Mouse (Mus musculus): Measurements from ENCODE around the gene Wdsub1. TPM values are rescaled to one million over a fixed set of nuclear protein-coding genes. Genes with fewer than 3 reads are reported as not detected.

The Wdsub1 gene
- polyA plus RNA-seq, 2 experiments = 8.8 to 8.9 TPM

DNA sequence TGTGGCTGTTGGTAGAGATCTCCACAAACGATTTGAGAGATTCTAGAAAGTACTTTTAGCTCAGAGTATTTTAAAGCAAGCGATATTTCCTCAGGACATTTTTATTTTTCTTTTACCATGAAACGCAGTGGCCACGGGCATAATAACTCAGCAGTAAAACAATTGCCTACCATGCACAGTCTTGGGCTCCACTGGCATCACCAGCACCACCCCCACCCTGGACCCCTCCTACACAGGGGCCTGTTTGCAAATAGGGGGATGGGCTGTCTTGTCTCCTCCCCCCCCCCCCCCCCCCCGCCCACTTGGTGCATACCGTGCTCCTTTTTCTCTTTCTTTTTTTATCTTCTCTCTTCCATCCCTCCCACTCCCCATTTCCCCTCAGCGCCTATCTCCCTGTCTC lies 15.7 kb upstream of the Wdsub1 start:
- no peak overlapping the region for H3K4me2 ChIP-seq (ENCODE audit: low read depth)
- no peak overlapping the region for H3K4me3 ChIP-seq (ENCODE audit: insufficient read depth in 1 of 2, low read depth in 2 of 2, low read length in 2 of 2)
- TF ChIP-seq CTCF (IDR thresholded peaks at IDR 0.05; ENCODE audit: low read depth) (no peak), EP300 (IDR thresholded peaks at IDR 0.05; ENCODE audit: low read depth) (no peak)
- H3K36me3 ChIP-seq (replicated peaks; ENCODE audit: control insufficient read depth, insufficient read depth, low read depth) = peaks cover 10% of the 10 kb centered on the region; the same call in 1 of the 2 replicates
- ATAC-seq (ENCODE audit: insufficient read depth) (no peak), DNase-seq (ENCODE audit: low read depth in 3 of 3, low spot score in 3 of 3) (no peak)
- H3K4me1 ChIP-seq (replicated peaks; ENCODE audit: control insufficient read depth in 2 of 2, insufficient read depth in 2 of 2, low read length in 1 of 2) = no peaks in the 10 kb centered on the region
- H3K9me3 ChIP-seq (ENCODE audit: control insufficient read depth, low read length) = no peaks in the 10 kb centered on the region
- no peak overlapping the region for H3K9ac ChIP-seq (replicated peaks)
- 64% methylated on average over 6 of the region's 7 CpGs for WGBS (ENCODE audit: insufficient replicate concordance)
- no peaks in the 10 kb centered on the region for H3K27me3 ChIP-seq (ENCODE audit: control insufficient read depth, insufficient read depth, low read length)
- H3K27ac ChIP-seq = no peak overlapping the region

DNA sequence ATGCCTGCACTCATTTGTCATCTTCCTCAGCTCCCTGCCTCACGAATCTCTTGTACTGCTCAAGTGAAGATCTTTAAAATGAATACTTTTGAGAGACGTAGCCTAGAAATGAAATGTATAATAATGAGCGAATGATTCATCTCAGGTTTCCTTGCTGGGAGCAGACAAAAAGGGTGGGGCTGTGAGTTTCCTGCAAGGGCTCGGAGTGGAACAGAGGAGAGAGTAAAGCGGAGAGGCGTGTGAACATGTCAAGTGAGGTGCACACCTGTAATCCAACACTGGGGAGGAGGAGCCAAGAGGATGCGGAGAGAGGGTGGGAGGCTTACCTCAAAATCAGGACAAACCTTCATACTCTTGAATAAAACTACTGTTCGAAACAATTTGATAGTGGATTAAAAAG lies 14.4 kb upstream of the Wdsub1 start:
- no peak overlapping the region for H3K9ac ChIP-seq (replicated peaks)
- ATAC-seq (ENCODE audit: insufficient read depth) (no peak), DNase-seq (ENCODE audit: low read depth in 3 of 3, low spot score in 3 of 3) (no peak)
- 77% methylated on average over 8 of the region's 8 CpGs for WGBS (ENCODE audit: insufficient replicate concordance)
- TF ChIP-seq EP300 (IDR thresholded peaks at IDR 0.05; ENCODE audit: low read depth) = no peak
- H3K4me2 ChIP-seq (ENCODE audit: low read depth) = no peak overlapping the region
- H3K27me3 ChIP-seq (ENCODE audit: control insufficient read depth, insufficient read depth, low read length) = no peaks in the 10 kb centered on the region
- H3K36me3 ChIP-seq (replicated peaks; ENCODE audit: control insufficient read depth, insufficient read depth, low read depth) = peaks cover 10% of the 10 kb centered on the region; the same call in 1 of the 2 replicates
- no peak overlapping the region for H3K27ac ChIP-seq
- H3K4me3 ChIP-seq (ENCODE audit: insufficient read depth in 1 of 2, low read depth in 2 of 2, low read length in 2 of 2) = no peak overlapping the region
- H3K9me3 ChIP-seq (ENCODE audit: control insufficient read depth, low read length) = no peaks in the 10 kb centered on the region
- H3K4me1 ChIP-seq (replicated peaks; ENCODE audit: control insufficient read depth in 2 of 2, insufficient read depth in 2 of 2, low read length in 1 of 2) = no peaks in the 10 kb centered on the region

DNA sequence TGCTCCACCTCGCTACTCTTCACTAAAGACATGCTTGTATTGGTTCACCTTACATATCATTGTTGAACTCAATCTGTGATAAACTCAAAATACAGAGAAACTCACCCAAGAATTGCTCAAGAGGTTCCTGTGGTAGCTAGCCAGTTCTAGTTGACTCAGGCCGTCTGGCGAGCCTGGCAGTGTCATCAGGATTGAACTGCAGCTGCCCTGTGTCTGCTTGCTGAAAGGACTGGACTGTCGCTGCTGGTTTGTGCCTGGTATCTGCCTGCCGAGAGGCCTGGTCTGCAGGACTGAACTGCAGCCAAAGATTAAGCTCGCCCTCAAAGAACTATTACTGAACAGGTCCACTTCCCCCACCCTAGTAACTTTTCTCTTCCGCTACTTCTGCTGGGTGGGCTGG lies 14.0 kb upstream of the Wdsub1 start:
- Histone ChIP-seq H3K27ac (no peak overlapping the region), H3K4me2 (ENCODE audit: low read depth) (no peak overlapping the region), H3K9ac (replicated peaks) (no peak overlapping the region), H3K4me3 (ENCODE audit: insufficient read depth in 1 of 2, low read depth in 2 of 2, low read length in 2 of 2) (no peak overlapping the region), H3K9me3 (ENCODE audit: control insufficient read depth, low read length) (no peaks in the 10 kb centered on the region), H3K4me1 (replicated peaks; ENCODE audit: control insufficient read depth in 2 of 2, insufficient read depth in 2 of 2, low read length in 1 of 2) (no peaks in the 10 kb centered on the region), H3K36me3 (replicated peaks; ENCODE audit: control insufficient read depth, insufficient read depth, low read depth) (peaks cover 10% of the 10 kb centered on the region; the same call in 1 of the 2 replicates), H3K27me3 (ENCODE audit: control insufficient read depth, insufficient read depth, low read length) (no peaks in the 10 kb centered on the region)
- DNase-seq (ENCODE audit: low read depth in 3 of 3, low spot score in 3 of 3) = no peak
- ATAC-seq (ENCODE audit: insufficient read depth) = no peak
- TF ChIP-seq EP300 (IDR thresholded peaks at IDR 0.05; ENCODE audit: low read depth) (no peak), CTCF (IDR thresholded peaks at IDR 0.05; ENCODE audit: low read depth) (no peak)
- 72% methylated on average over 7 of the region's 7 CpGs for WGBS (ENCODE audit: insufficient replicate concordance)

DNA sequence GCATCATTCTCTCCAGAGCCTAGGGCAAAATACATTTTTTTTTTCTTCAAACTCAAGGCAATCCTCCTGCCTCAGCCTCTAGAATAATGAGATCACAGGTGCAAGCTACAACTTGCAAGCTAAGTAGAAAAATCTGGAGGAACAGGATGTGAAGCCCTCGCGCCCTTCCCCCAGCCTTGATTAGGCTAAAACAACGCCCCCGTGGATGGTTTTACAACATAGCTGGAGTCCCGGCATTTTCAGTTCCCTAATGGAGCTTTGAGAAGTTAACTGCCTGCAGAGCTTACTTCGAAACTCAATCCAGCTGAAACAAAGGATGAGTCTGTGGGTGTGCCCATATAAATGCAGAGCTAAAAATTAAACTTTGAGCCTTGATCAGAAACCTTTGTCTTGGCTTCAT lies 7.3 kb upstream of the Wdsub1 start:
- Histone ChIP-seq H3K9ac (replicated peaks) (no peak overlapping the region), H3K4me3 (ENCODE audit: insufficient read depth in 1 of 2, low read depth in 2 of 2, low read length in 2 of 2) (no peak overlapping the region), H3K4me1 (replicated peaks; ENCODE audit: control insufficient read depth in 2 of 2, insufficient read depth in 2 of 2, low read length in 1 of 2) (no peaks in the 10 kb centered on the region), H3K9me3 (ENCODE audit: control insufficient read depth, low read length) (no peaks in the 10 kb centered on the region), H3K36me3 (replicated peaks; ENCODE audit: control insufficient read depth, insufficient read depth, low read depth) (no peaks in the 10 kb centered on the region), H3K27ac (no peak overlapping the region), H3K4me2 (ENCODE audit: low read depth) (no peak overlapping the region), H3K27me3 (ENCODE audit: control insufficient read depth, insufficient read depth, low read length) (no peaks in the 10 kb centered on the region)
- TF ChIP-seq CTCF (IDR thresholded peaks at IDR 0.05; ENCODE audit: low read depth) (no peak), EP300 (IDR thresholded peaks at IDR 0.05; ENCODE audit: low read depth) (no peak)
- no peak for ATAC-seq (ENCODE audit: insufficient read depth)
- no peak for DNase-seq (ENCODE audit: low read depth in 3 of 3, low spot score in 3 of 3)
- WGBS (ENCODE audit: insufficient replicate concordance) = 60% methylated on average over 6 of the region's 6 CpGs

DNA sequence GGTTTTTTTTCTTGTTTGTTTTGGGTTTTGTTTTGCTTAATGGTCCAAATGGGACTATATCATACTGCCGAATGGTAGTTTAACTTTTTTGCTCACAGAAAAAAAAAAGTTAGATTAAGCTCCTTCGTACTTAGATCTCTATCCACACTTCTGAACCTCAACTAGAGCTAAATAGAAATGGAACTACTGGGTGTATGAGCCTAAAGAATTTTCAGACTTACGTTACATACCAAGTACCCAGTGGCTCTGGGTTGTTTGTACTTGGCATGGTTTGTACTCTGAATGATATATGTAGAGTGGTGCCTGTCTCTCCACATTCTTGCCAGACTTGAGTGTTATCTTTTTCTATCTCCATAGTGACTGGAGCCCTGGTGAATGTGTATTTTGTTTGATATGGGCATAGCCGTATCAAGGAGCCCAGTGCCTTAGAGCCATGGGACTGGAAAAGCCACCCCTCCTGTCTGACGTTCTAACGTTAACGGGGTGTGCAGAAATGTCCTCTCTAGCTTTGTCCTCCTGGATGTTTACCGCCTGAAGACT lies 421 bp upstream of the Wdsub1 start:
- ATAC-seq (ENCODE audit: insufficient read depth) = peak; percentile 70
- H3K36me3 ChIP-seq (replicated peaks; ENCODE audit: control insufficient read depth, insufficient read depth, low read depth) = no peaks in the 10 kb centered on the region
- TF ChIP-seq CTCF (IDR thresholded peaks at IDR 0.05; ENCODE audit: low read depth) (no peak), EP300 (IDR thresholded peaks at IDR 0.05; ENCODE audit: low read depth) (peak; percentile 32; the same call in 1 of the 2 replicates)
- peak overlapping the region; percentile 24 for H3K27ac ChIP-seq
- H3K4me3 ChIP-seq (ENCODE audit: insufficient read depth in 1 of 2, low read depth in 2 of 2, low read length in 2 of 2) = peak overlapping the region in 1 of 2 experiments; percentile 83; a peak in 2 of 4 replicates
- DNase-seq (ENCODE audit: low read depth in 3 of 3, low spot score in 3 of 3) = peak; percentile 42 to 52 (median 49)
- H3K4me2 ChIP-seq (ENCODE audit: low read depth) = peak overlapping the region; percentile 84
- no peaks in the 10 kb centered on the region for H3K27me3 ChIP-seq (ENCODE audit: control insufficient read depth, insufficient read depth, low read length)
- H3K4me1 ChIP-seq (replicated peaks; ENCODE audit: control insufficient read depth in 2 of 2, insufficient read depth in 2 of 2, low read length in 1 of 2) = peaks cover 11 to 14% of the 10 kb centered on the region in 2 experiments
- no peaks in the 10 kb centered on the region for H3K9me3 ChIP-seq (ENCODE audit: control insufficient read depth, low read length)
- WGBS (ENCODE audit: insufficient replicate concordance) = 21% methylated on average over 8 of the region's 8 CpGs
- H3K9ac ChIP-seq (replicated peaks) = peak overlapping the region; percentile 33; the same call in 1 of the 2 replicates
